Mouse (Mus musculus) naive thymus-derived CD4-positive, alpha-beta T cell, adult 2 months (primary cell): ENCODE results near the gene Jund.

Experiments used
- DNase-seq: peaks from one replicate; pipeline ENCODE4 v3.0.0-alpha.2; 2011; ENCODE audit warnings: low read depth

The Jund gene

GRCm38 (mm10) chr8:70699834-70700554, 1.2 kb downstream of the Jund start:
- DNase-seq: peak; percentile 85

GRCm38 (mm10) chr8:70700555-70700922, 1.8 kb downstream of the Jund start:
- peak; percentile 95 for DNase-seq

GRCm38 (mm10) chr8:70701048-70701981, 2.6 kb downstream of the Jund start:
- DNase-seq: no peak

- peak; percentile 64 for DNase-seq
Measured at GRCm38 (mm10) chr8:70701982-70702841, 3.5 kb downstream of the Jund start.

GRCm38 (mm10) chr8:70702842-70703182, 4.1 kb downstream of the Jund start:
- DNase-seq: no peak

- no peak for DNase-seq
Measured at GRCm38 (mm10) chr8:70703287-70703686, 4.5 kb downstream of the Jund start, which contains the start of gene Iqcn. TSS of gene Iqcn (plus strand) at chr8:70703457.

- DNase-seq: no peak
Measured at GRCm38 (mm10) chr8:70708281-70708680, 9.5 kb downstream of the Jund start.

- DNase-seq: no peak
Measured at GRCm38 (mm10) chr8:70709794-70710193, 11.0 kb downstream of the Jund start.

GRCm38 (mm10) chr8:70710296-70710695, 11.5 kb downstream of the Jund start:
- no peak for DNase-seq

- no peak for DNase-seq
Measured at GRCm38 (mm10) chr8:70711041-70711440, 12.3 kb downstream of the Jund start.

GRCm38 (mm10) chr8:70713991-70714390, 15.2 kb downstream of the Jund start:
- no peak for DNase-seq

- DNase-seq: no peak
Measured at GRCm38 (mm10) chr8:70715086-70715485, 16.3 kb downstream of the Jund start.

GRCm38 (mm10) chr8:70716521-70717400, 18.0 kb downstream of the Jund start:
- no peak for DNase-seq

GRCm38 (mm10) chr8:70718297-70718696, 19.5 kb downstream of the Jund start, which contains the start of gene Gm3336:
TSS of gene Gm3336 (plus strand) at chr8:70718543.
- DNase-seq: peak; percentile 85

GRCm38 (mm10) chr8:70719796-70720270, 21.1 kb downstream of the Jund start:
- no peak for DNase-seq

- DNase-seq: peak; percentile 90
Measured at GRCm38 (mm10) chr8:70720739-70721138, 22.0 kb downstream of the Jund start.

- no peak for DNase-seq
Measured at GRCm38 (mm10) chr8:70721601-70722000, 22.9 kb downstream of the Jund start.

GRCm38 (mm10) chr8:70723486-70724210, 24.9 kb downstream of the Jund start, which contains the start of gene Pde4c:
TSS of gene Pde4c (plus strand) at chr8:70723720.
- DNase-seq: no peak

- DNase-seq: no peak
Measured at GRCm38 (mm10) chr8:70724216-70724615, 25.5 kb downstream of the Jund start.

- DNase-seq: no peak
Measured at GRCm38 (mm10) chr8:70725792-70726447, 27.2 kb downstream of the Jund start.
